Mouse (Mus musculus) adrenal gland, adult (tissue): ENCODE measurements around the gene Pdhx.

Source experiments
- DNase-seq, 2 experiments: peaks; one replicate each; pipeline ENCODE4 v3.0.0; 2022 to 2023; ENCODE audit warnings: low spot score in 1 of 2; ENCODE audit not compliant: inconsistent age in 2 of 2

The Pdhx gene

DNA sequence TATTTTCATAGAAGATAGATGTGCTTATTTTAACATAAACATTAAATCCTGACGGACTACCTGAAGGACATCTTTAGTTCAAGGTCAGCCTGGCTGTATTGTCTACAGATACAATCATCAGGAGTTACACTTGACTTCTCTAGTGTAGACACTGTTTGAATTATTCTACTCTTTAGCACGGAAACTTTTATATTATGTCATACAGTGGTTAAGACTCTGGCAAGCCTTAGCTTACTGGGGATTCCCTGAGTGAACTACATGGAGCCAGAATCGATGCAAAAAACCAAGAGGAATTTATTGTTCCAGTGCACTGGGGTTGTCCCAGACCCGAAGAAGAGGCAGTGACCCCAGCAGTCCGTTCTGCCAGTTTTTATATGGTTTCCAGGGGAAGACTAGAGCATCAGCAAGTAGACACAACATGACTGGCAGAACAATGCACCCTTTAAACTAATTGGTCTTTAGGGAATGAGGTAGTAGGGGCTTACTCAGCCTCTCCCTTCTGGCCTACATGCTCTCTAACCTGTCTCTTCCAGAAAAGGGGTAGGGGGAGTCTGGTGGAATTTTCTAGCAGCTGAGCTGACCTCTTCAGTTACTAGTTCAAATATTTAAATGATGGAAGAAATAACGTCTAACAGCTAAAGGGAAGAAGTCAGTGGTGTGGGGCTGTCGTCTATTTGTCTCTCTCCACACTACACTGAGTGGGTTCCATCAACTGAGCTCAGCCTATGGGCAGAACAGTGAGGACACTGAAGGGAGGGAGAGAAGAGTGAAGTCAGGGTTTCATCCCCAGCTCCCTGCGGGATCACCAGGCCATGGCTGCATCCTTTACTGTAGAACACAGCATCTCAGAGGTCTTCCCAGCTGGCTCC is 6.4 kb downstream of the Pdhx start:
- no peak for DNase-seq

- DNase-seq: peak; percentile 25 to 84
Measured at GRCm38 (mm10) chr2:103062865-103063264, 10.4 kb downstream of the Pdhx start.

- no peak for DNase-seq
Measured at GRCm38 (mm10) chr2:103058266-103058665, 15.0 kb downstream of the Pdhx start.

DNA sequence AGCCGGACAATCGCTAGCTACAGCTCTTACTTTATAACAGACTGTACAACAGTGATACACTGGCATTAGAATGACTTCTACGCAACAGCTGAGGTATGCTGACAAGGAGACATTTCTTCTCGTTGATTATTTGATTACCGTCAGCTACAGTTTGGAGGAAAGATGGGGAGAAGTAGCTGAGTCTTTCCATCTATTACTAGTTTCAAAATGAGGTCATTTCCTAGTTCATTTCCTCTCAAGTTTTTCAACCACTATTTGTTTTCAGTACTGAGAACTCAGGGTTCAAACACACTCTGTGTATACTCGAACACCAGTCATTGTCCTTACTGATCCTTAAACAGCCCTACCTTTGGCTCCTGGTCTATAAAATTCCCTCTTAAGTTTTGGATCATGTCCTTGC is 17.5 kb downstream of the Pdhx start:
- no peak for DNase-seq

GRCm38 (mm10) chr2:103051937-103052893 is 21.1 kb downstream of the Pdhx start:
- DNase-seq: peak; percentile 21 to 64

- no peak for DNase-seq
Measured at GRCm38 (mm10) chr2:103045286-103045685, 28.0 kb downstream of the Pdhx start.

DNA sequence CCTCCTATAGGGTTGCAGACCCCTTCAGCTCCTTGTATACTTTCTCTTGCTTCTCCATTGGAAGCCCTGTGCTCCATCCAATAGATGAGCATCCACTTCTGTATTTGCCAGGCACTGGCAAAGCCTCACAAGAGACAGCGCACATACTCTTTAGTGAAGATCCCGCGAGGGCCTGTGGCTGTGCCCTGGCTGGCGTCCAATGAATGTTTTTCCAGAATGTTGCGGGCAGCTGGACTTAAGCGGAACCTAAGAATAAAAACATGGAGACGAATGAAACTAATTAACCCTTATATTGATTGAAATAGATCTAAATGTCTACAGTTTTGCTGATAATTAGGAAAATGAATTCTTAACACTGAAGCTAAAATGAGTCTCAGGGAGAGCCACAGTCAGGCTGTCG is 32.4 kb downstream of the Pdhx start:
- peak in 1 of 2 experiments; percentile 52 for DNase-seq

- peak in 1 of 2 experiments; percentile 54 for DNase-seq
Measured at GRCm38 (mm10) chr2:103037831-103038230, 35.5 kb downstream of the Pdhx start.

DNA sequence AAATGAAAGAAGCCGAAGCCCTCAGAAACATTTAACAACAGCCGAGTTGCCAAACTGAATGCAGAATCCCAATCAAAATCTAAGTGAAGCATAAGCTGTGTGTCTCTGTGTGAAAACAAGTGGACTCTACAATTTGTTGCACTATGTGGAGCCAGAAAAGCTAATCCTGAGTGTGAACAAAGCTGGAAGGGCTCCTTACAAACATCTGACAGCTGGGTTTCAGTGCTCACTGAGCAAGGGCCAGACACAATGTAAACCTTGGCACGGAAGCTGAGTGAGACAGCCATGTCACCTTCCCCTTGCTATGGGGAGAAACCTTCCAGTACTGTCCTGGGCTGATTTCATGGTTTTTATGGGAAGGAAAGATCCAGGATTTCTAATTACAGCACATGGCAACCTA is 50.6 kb downstream of the Pdhx start:
- no peak for DNase-seq

DNA sequence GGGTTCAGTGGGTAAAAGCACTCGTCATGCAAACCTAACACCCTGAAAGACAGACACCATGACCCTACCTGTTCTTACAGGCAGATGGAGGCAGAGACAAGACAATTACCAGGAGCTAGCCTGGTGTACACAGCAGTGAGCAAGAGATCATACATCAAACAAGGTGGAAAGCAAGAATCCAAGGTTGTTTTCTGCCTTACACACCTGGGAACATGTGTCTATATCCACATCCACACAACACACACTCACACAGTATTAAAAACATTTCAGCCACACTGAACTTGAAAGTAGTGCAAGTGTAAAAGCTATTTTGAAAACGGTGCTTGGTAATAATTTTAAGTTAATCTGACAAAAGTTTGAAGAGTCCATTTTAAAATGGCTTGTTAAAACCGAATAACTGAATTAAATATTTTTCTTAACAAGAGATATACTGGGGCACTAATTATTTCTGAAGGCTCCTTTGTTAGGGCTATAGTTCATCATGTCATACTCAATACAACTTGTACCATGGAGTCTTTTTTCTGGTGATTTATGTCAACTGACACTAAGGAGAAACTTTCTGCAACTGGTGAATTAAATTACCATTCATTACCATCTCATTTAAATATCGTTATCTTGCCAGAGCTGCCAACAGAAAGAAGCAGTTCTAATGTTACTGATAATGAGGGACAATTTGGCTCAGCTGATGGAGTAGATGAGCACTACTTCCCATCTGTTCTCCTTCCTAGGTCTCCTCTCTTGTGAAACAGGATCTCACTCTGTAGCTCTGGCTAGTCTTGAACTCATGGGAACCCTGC is 52.9 kb downstream of the Pdhx start:
- no peak for DNase-seq

GRCm38 (mm10) chr2:103018817-103019494 is 54.4 kb downstream of the Pdhx start:
- peak; percentile 20 to 63 for DNase-seq

DNA sequence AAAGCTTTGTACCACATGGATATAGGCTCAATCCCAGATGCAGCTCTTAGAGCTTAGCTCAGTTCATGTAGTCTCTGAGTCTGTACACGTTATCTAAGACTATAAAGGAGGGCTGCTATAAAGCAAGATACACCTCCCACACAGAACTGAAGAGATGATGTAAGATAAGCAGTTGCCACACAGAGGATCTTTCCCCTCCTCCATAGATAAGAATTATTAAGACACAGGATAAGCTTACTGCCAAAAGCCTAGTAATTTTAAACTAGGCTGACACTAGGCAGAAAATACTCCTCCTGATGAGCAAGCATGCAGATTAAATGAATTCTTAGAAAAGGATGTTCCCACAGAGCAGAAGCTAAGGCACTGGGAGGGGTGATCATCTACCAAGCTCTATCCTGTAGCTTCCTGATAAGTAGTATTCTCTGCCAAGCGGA is 55.9 kb downstream of the Pdhx start:
- peak in 1 of 2 experiments; percentile 59 for DNase-seq

GRCm38 (mm10) chr2:103016089-103016488 is 57.2 kb downstream of the Pdhx start:
- DNase-seq: no peak

- no peak for DNase-seq
Measured at GRCm38 (mm10) chr2:103012782-103013575, 60.3 kb downstream of the Pdhx start.

DNA sequence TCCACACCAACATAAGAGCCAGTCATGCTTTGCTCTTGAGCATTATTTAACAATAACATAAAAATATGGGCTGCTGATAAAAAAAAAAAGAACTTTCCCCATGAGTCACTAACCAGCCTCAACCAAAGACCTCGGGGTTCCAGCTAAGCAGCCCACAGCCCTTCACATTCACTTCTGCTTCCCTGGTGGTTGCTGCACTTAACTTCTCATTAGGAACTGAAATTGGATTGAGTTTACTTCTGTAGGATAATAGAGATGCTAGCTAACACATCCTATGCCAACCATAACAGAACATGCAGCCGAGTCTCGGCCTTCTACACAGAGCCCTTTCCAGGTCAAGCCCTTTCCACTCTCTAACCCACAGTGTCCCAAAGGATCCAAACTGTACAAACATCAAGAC is 65.1 kb downstream of the Pdhx start:
- no peak for DNase-seq

GRCm38 (mm10) chr2:103004599-103004998 is 68.7 kb downstream of the Pdhx start:
- no peak for DNase-seq

- DNase-seq: no peak
Measured at GRCm38 (mm10) chr2:102999153-102999575, 74.1 kb downstream of the Pdhx start.

- no peak for DNase-seq
Measured at GRCm38 (mm10) chr2:102998356-102998755, 75.0 kb downstream of the Pdhx start.

GRCm38 (mm10) chr2:102997874-102998273 is 75.4 kb downstream of the Pdhx start:
- no peak for DNase-seq
